Mouse (Mus musculus) retina, postnatal 1 day (tissue): ENCODE results near the gene 4932438H23Rik.
A peak's percentile ranks its signal among the peaks of the same experiment; 100 is the strongest.

ENCODE experiments used
- DNase-seq: peaks from one replicate; pipeline ENCODE4 v3.0.0-alpha.2; 2012

4932438H23Rik gene

GRCm38 (mm10) chr16:91095022-91095421, at the start of gene 4932438H23Rik:
Gene 4932438H23Rik, minus strand, starts transcription at chr16:91095122.
- DNase-seq: no peak

- peak; percentile 58 for DNase-seq
These were observed 46.2 kb upstream of the 4932438H23Rik start for GRCm38 (mm10) chr16:91140991-91141630.

- peak; percentile 96 for DNase-seq
These were observed 45.5 kb upstream of the 4932438H23Rik start for GRCm38 (mm10) chr16:91140457-91140856.

DNA sequence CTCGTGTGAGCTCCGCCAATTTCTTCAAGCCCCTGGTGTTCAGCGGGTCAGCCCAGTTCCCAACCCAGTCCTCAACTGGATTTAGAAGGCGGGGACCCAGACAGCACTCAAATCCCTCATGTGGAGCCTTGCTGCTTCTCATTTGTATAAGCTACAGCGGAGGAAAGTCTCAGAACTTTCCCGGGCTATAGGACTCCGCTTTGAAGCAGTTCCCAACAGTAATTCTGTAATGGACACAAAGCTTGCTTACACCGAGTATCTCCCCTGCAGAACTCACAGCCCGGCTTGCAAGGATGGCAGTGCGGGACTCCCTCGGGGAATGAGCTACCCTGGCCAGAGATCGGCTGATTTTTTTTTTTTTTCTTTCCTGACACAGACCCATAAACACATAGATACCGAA, 45.1 kb upstream of the 4932438H23Rik start:
- no peak for DNase-seq

- peak; percentile 82 for DNase-seq
These were observed 44.6 kb upstream of the 4932438H23Rik start for GRCm38 (mm10) chr16:91139481-91139880.

GRCm38 (mm10) chr16:91138736-91139135, 43.8 kb upstream of the 4932438H23Rik start:
- no peak for DNase-seq

DNA sequence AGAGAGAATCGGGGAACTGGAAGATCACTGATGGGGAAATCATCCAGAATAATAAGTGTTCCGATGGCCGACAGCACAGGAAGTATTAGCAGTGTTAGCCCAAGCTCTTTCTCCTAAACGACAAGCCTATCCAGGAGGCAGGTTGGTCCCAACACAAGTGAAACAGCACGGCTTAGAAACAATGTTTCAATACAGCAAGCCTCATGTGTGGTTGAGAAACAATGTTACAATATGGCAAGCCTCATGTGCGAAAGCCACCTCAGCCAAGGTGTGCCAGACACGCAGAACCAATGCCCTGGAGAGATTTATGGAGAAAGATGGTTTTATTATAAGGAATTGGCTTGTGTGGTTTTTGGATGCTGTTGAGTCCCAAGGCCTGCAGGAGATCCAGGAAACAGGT, 43.2 kb upstream of the 4932438H23Rik start:
- DNase-seq: no peak

GRCm38 (mm10) chr16:91136607-91137006, 41.7 kb upstream of the 4932438H23Rik start:
- no peak for DNase-seq

DNA sequence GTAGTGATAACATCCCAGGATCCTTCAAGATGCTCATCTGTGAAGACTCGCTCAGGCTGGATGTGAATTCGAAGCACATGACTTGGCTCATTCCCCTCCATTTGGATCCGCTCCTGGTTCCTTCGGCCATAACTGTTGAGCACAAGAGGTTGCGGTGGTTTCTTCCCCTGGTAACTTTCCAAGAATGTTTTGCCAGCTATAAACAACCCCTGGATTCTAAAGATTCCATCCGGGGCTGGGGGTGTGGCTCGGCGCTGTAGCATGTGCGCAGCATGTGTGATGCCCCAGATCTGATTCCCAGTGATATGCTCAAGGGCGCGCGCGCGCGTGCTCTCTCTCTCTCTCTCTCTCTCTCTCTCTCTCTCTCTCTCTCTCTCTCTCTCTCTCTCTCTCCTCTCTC, 35.0 kb upstream of the 4932438H23Rik start:
- DNase-seq: no peak

- DNase-seq: no peak
These were observed 33.5 kb upstream of the 4932438H23Rik start for GRCm38 (mm10) chr16:91128431-91128830.

DNA sequence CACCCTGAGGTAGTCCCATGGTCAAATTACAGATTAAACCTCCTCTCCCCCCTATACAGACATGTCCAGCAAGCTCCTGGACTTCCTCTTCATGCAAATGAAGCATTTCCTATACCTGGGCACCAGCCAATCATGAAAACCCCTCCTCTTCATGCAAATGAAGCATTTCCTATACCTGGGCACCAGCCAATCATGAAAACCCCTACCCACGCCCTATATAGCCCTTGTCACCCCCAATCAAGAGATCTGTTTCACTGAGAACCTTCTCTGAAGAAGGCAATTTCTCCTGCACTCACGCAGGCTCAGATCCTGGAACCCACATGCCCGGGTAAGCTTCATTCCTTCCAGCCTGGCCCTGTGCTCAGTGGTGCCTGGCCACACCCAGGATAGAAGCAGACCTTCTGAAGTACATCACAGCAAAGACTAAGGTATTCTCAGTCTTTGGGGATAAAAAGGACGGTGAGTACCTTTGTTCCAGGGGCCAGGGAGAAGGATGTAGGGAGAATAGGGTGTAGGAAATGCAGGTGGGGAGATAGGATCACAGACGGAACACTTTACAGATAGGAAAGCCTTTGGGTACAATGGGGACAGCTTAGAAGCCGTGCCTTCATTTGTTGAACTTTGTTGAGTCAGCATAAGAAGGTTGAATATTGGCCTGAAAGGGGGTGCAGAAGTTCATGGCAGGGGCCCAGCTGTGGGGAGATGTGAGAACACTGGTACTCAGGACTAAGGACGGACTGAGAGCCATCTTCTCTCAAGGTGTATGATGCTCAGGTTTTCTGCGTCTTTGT, 32.0 kb upstream of the 4932438H23Rik start:
- no peak for DNase-seq

DNA sequence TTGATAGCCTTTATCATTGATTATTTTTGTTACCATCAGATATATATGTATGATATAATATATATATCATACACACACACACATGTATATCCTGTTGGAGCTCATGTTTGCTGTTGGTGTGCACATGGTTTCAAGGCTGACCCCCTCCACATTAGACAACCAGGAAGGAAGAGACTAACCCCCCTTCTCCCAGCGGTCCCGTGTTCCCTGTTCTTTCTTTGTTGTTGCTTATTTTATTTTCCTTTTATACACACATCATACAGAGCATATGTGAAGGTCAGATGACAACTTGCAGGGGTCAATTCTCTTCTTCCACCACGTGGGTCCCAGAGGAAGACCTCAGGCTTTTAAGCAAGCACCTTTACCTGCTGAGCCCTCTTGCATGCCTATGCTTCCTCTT, 29.3 kb upstream of the 4932438H23Rik start:
- no peak for DNase-seq

DNA sequence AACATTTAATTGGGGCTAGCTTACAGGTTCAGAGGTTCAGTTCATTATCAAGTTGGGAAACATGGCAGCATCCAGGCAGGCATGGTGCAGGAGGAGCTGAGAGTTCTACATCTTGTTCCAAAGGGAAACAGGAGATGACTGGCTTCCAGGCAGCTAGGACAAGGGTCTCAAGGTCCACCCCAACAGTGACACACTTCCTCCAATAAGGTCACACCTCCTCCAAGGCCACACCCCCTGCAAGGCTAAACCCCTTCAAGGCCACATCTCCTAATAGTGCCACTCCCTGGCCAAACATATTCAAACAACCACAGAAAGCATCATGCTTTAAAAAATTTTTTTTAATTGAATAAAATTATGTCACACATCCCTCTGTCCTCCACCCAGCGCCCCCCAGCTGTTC, 28.9 kb upstream of the 4932438H23Rik start:
- DNase-seq: no peak

DNA sequence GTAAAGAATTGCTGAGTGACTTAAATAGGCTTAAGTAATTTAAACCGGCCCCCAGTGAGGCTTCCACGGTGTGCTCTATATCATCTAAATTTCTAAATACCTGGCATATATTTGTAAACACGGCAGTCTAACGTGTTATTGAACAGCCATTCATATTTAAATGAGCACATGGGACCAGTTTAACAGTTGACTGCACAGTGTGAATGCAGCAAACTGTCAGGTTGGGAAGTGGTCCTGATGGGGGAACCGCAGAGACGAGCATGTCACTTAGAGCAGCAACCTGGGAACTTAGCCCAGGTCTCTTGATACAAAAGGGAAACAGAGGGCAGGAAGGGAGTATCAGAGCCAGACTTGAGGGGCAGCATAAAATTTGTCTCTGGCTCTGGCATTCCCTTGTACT, 25.0 kb upstream of the 4932438H23Rik start:
- DNase-seq: no peak

DNA sequence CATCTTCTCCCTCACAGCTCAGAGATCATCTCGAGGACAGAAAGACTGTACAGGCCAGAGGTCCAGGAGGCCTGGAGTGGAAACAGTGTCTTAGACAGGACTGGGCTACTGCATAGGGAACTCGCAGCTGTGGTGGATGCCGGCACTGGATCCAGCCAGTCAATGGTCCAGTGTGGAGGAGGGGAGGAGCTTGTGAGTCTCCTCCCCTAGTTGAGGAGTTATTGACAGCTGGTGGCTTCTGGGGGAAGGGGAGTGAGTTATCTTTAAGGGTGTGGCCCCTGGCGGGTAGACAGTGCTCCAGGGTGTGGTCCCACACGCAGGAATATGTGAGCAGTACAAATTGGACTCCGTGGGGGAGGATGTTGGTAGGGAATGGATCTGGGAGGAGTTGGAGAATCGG, 21.8 kb upstream of the 4932438H23Rik start:
- DNase-seq: no peak

- no peak for DNase-seq
These were observed 21.1 kb upstream of the 4932438H23Rik start for GRCm38 (mm10) chr16:91116006-91116405.

DNA sequence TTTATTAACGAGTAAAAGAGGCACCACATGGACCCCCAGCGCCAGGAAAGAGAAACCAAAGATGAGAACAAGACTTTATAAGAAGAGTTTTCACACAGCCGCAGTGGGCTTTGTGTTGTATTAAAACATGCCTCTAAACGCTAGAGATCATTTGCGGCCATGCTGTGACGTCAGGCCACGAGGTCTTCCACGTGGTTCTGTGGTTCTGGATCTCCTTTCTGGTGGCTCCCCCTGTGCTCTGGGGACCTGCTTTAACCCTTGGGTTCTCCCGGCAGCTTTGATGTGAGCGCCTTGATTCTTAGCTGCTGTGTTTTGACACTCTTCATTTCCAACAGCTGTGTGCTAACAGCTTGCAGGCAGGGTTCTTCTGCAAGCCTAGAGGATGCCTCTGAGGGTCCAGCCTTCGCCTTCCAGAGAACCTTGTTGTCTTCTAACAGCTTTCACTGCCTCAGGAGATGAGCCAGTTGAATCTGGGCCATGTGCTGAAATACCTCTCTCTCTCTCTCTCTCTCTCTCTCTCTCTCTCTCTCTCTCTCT, 16.1 kb upstream of the 4932438H23Rik start:
- DNase-seq: no peak

DNA sequence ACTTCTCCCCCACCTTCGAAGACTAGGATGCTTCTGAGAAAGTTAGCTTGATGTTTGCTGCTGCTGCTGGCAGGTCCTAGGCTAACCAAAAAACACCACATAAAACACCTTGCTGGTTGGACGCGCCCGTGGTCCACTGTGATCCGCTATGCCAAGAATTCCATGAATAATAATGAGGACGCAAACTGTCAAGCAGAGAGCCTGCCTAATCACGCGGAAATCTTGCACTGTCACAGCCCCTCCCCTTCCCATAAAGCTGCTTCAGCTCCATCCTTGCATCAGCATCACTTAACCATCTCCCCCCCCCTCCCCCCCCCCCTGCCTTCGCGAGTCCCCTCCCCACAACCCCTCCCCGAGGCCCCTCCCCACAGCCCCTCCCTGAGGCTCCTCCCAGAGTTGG, 12.7 kb upstream of the 4932438H23Rik start:
- peak; percentile 64 for DNase-seq

- DNase-seq: peak; percentile 65
These were observed 10.6 kb upstream of the 4932438H23Rik start for GRCm38 (mm10) chr16:91105481-91106051.

DNA sequence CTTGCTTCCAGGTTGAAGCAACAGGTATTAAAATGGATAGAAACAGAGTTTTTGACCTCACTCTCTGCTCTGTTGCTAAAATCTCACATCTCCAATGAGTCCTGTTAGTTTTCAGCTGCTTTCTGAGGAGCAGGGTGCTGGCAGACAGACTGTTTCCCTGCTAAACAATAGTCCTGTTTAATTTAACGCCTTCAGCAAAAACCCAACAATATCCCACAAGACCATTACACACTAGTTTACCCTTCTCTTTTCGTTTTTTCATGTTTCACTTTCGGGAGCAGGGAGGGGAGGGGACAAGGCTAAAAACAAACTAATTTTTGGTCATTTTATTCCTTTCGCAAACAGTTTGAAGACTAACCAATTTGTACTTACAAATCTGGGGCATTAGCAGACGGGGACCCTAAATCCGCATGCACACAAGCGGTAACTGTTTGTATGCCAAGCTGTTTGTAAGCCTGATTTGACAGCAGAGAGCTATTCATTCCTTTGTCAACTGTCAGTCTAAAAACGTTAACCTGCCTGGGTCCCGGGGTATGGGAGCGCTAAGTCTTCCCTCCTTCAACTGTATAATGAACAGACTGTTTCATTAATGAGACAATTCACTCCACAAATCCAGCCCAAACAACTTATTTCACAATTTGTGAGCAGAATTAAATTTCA, 10.0 kb upstream of the 4932438H23Rik start:
- DNase-seq: peak; percentile 62

GRCm38 (mm10) chr16:91103386-91103785, 8.5 kb upstream of the 4932438H23Rik start:
- DNase-seq: no peak

GRCm38 (mm10) chr16:91100484-91100883, 5.6 kb upstream of the 4932438H23Rik start:
- DNase-seq: no peak

DNA sequence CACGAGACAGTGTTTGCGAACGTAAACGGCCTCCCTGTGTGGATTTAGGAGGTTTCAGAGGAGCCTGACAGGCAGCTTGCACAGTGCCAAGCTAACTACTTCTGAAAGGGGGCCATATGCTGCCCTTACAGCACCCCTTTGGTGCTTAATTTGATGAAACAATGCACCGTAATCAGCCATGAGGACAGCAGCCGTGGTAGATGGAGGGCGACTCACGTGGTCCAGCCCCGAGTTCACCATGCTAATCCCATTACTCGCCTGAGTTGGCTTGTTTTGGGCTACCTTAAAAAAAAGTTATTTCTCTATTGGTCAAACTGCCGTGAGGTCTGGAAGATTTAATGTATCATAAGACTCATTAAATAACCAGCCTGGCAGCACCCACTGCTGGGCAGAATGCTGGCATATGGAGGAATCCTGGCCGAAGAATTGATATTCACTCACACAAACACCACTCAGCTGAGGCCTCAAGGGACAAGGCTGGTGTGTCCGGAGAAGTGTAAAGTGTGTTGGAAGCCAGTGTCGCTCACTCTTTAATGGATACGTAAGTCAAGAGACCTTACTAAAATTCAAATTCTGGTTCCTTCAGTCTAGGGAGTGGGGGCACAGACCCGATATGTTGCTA, 4.6 kb upstream of the 4932438H23Rik start:
- peak; percentile 92 for DNase-seq
